Mouse (Mus musculus) olfactory bulb, adult 2 months (tissue): Measurements from ENCODE around the gene Dohh.

ENCODE experiments used
- CTCF ChIP-seq: fragments of 200-500 bp; IDR thresholded peaks from 2 replicates; pipeline ENCODE4 v1.5.1; 2012; ENCODE audit warnings: low read depth, mild to moderate bottlenecking, low read length, moderate library complexity; ENCODE audit not compliant: insufficient read depth
- POLR2A ChIP-seq: fragments of 200-500 bp; IDR thresholded peaks from 2 replicates; pipeline ENCODE4 v1.6.1; 2012; ENCODE audit warnings: mild to moderate bottlenecking, low read depth, low read length, moderate library complexity; ENCODE audit not compliant: insufficient read depth

DNA sequence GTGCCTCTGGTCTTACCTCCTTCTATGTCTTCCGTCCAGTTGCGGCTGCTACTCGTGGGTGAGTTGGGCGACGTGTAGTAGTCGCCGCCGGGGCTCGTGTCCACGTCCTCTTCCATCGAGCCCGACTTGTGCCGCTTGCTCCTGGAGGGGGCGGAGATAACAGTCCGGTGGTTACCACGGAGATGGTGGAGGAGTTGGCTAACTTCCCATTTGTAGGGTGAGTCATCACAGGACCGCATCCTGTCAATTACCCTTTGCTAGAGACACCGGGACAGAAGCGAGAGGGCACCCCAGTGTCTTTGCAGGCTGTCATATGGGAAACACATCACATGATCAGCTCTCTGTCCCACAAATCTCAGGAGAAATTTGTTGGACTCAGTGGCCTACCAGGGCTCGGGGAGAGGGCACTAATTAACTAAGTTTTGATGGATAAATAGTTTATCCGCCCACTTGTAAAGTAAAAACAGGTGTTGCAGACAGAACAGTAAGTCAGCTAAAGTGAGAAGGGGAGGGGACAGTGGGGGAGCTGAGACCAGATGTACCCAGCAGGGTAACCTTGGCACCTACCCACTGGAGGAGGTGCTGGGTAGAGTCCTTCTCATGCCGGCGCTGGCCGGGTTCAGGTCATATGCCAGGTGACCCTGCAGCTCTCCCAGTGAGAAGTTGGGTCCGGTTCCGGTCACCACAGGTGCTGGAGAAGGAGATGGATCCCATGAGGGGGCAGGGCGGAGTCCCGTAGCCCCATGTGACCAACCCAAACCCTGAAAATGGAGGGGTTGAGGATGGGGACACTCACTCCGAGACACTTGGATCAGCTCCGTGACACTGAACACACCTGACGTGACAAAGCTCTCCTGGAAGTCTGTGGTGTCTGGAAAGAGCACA, 23.6 kb downstream of the Dohh start:
- TF ChIP-seq CTCF (no peak), POLR2A (no peak)
